Mouse (Mus musculus) lung, postnatal 4 days (tissue): ENCODE measurements around the gene N4bp2.
"Not testable (repeated sequence)": the region's sequence is repeated elsewhere in the genome, so short reads cannot be mapped to it uniquely, and the experiment has no call there.

Source experiments
- DNase-seq, 2 experiments: peaks; one replicate each; pipeline ENCODE4 v3.0.0; 2021

Gene N4bp2

GRCm38 (mm10) chr5:65763088-65763915, at the start of gene N4bp2:
Gene N4bp2, plus strand, starts transcription at chr5:65763521.
- peak; percentile 76 to 78 for DNase-seq

GRCm38 (mm10) chr5:65715084-65715483, 48.2 kb upstream of the N4bp2 start:
- DNase-seq, result no peak

- DNase-seq, result no peak
These were observed 46.0 kb upstream of the N4bp2 start for GRCm38 (mm10) chr5:65717063-65717902.

GRCm38 (mm10) chr5:65717903-65718211, 45.5 kb upstream of the N4bp2 start:
- not testable (repeated sequence) for DNase-seq

GRCm38 (mm10) chr5:65718368-65718767, 45.0 kb upstream of the N4bp2 start:
- DNase-seq, result no peak

GRCm38 (mm10) chr5:65724311-65725054, 38.8 kb upstream of the N4bp2 start:
- DNase-seq, result peak; percentile 75 to 86

- DNase-seq, result peak; percentile 62 to 77
These were observed 31.9 kb upstream of the N4bp2 start for GRCm38 (mm10) chr5:65731173-65732007.

GRCm38 (mm10) chr5:65735601-65736000, 27.7 kb upstream of the N4bp2 start:
- DNase-seq, result peak; percentile 40 to 47

- no peak for DNase-seq
These were observed 24.0 kb upstream of the N4bp2 start for GRCm38 (mm10) chr5:65739366-65739765.

- no peak for DNase-seq
These were observed 16.4 kb upstream of the N4bp2 start for GRCm38 (mm10) chr5:65746908-65747307.

- no peak for DNase-seq
These were observed 14.9 kb upstream of the N4bp2 start for GRCm38 (mm10) chr5:65748386-65748785.

- no peak for DNase-seq
These were observed 14.4 kb upstream of the N4bp2 start for GRCm38 (mm10) chr5:65748880-65749279.

GRCm38 (mm10) chr5:65752021-65752420, 11.3 kb upstream of the N4bp2 start:
- DNase-seq, result peak in 1 of 2 experiments; percentile 60

- no peak for DNase-seq
These were observed 7.5 kb upstream of the N4bp2 start for GRCm38 (mm10) chr5:65755859-65756258.

- no peak for DNase-seq
These were observed 6.2 kb upstream of the N4bp2 start for GRCm38 (mm10) chr5:65757110-65757509.

- no peak for DNase-seq
These were observed 3.3 kb upstream of the N4bp2 start for GRCm38 (mm10) chr5:65760041-65760440.

GRCm38 (mm10) chr5:65760599-65760998, 2.7 kb upstream of the N4bp2 start:
- no peak for DNase-seq

GRCm38 (mm10) chr5:65761020-65761419, 2.3 kb upstream of the N4bp2 start:
- no peak for DNase-seq

- DNase-seq, result no peak
These were observed 1.4 kb upstream of the N4bp2 start for GRCm38 (mm10) chr5:65761921-65762320.

- DNase-seq, result no peak
These were observed 635 bp upstream of the N4bp2 start for GRCm38 (mm10) chr5:65762686-65763085.

- peak; percentile 90 to 93 for DNase-seq
These were observed 830 bp downstream of the N4bp2 start for GRCm38 (mm10) chr5:65763916-65764785.
